Mouse (Mus musculus) intestine, postnatal 0 days (tissue): ENCODE data around the gene Them4. TPM values are rescaled to one million over a fixed set of nuclear protein-coding genes. Genes with fewer than 3 reads are reported as not detected.

Experiments used
- ATAC-seq: fragments of 200-750 bp; cut with Nextera tagmentation; 2 replicates; pipeline ENCODE4 v1.8.0; 2017; ENCODE audit warnings: mild to moderate bottlenecking, moderate TSS enrichment, moderate library complexity
- H3K27ac ChIP-seq: fragments of 300-500 bp; sonication (generic); 2 replicates; pipeline ENCODE4 v1.5.1; 2014; ENCODE audit warnings: mild to moderate bottlenecking, low read depth, low read length, moderate library complexity
- H3K27me3 ChIP-seq: fragments of 300-500 bp; sonication (generic); replicated peaks from 2 replicates; pipeline ENCODE4 v1.6.1; 2014; ENCODE audit warnings: low read length, mixed read lengths; ENCODE audit not compliant: control insufficient read depth, insufficient read depth
- H3K36me3 ChIP-seq: fragments of 300-500 bp; sonication (generic); 2 replicates; pipeline ENCODE4 v1.6.1; 2014; ENCODE audit warnings: mild to moderate bottlenecking, moderate library complexity; ENCODE audit not compliant: control insufficient read depth, insufficient read depth
- H3K4me1 ChIP-seq: fragments of 300-500 bp; sonication (generic); replicated peaks from 2 replicates; pipeline ENCODE4 v1.6.1; 2014; ENCODE audit warnings: antibody characterized with exemption, low read length, mixed read lengths; ENCODE audit not compliant: control insufficient read depth, insufficient read depth
- H3K4me2 ChIP-seq: fragments of 300-500 bp; sonication (generic); replicated peaks from 2 replicates; pipeline ENCODE4 v1.6.1; 2014; ENCODE audit warnings: low read depth, mild to moderate bottlenecking, moderate library complexity
- H3K4me3 ChIP-seq: fragments of 300-500 bp; sonication (generic); 2 replicates; pipeline ENCODE4 v1.5.1; 2014; ENCODE audit warnings: low read depth, low read length
- H3K9ac ChIP-seq: fragments of 300-500 bp; sonication (generic); 2 replicates; pipeline ENCODE4 v1.6.1; 2014; ENCODE audit warnings: mild to moderate bottlenecking, low read depth, low read length
- H3K9me3 ChIP-seq: fragments of 300-500 bp; sonication (generic); 2 replicates; pipeline ENCODE4 v1.6.1; 2016; ENCODE audit warnings: mixed run types; ENCODE audit not compliant: control insufficient read depth
- CTCF ChIP-seq: sonication (generic); IDR thresholded peaks from 2 replicates; pipeline ENCODE4 v1.5.1; 2016; ENCODE audit warnings: low read depth, mild to moderate bottlenecking, control low read depth, antibody characterized with exemption, moderate library complexity
- WGBS: fragments of 180-500 bp; shearing (Covaris S2); extraction: QIAGEN DNeasy Blood & Tissue Kit; methylation state at CpG from one replicate; pipeline ENCODE4 v1.1.7; 2014; 5-methylcytosine and 5-hydroxymethylcytosine counted together
- polyA plus RNA-seq: library from polyadenylated mRNA; unstranded; fragments of >200 nt; fragmentation: Nextera tagmentation; extraction: Ambion mirVana; gene quantifications from 2 replicates; pipeline ENCODE4 v1.2.1, GENCODE M21; 2015

Gene Them4
- polyA plus RNA-seq, 1 experiment from 2014 or later: 18.0 TPM

- Histone ChIP-seq H3K4me2 (peak overlapping the region; percentile 71), H3K4me1 (peaks cover 11% of the 10 kb centered on the region; the same call in 1 of the 2 replicates), H3K9ac (no peak overlapping the region), H3K27ac (peak overlapping the region; percentile 5; the same call in 1 of the 2 replicates), H3K4me3 (no peak overlapping the region), H3K27me3 (no peaks in the 10 kb centered on the region), H3K36me3 (peaks cover 4% of the 10 kb centered on the region; the same call in 1 of the 2 replicates), H3K9me3 (no peaks in the 10 kb centered on the region)
- 3% methylated on average over 11 of the region's 11 CpGs for WGBS
- no peak for TF ChIP-seq CTCF
- peak; percentile 79 for ATAC-seq
These were observed 61.7 kb downstream of the Them4 start for GRCm38 (mm10) chr3:94371637-94372036.

GRCm38 (mm10) chr3:94372038-94372437 is 62.1 kb downstream of the Them4 start:
- Histone ChIP-seq H3K4me2 (peak overlapping the region; percentile 71), H3K36me3 (peaks cover 4% of the 10 kb centered on the region; the same call in 1 of the 2 replicates), H3K27ac (no peak overlapping the region; the same call in 1 of the 2 replicates), H3K9me3 (no peaks in the 10 kb centered on the region), H3K4me3 (no peak overlapping the region), H3K4me1 (peaks cover 11% of the 10 kb centered on the region; the same call in 1 of the 2 replicates), H3K9ac (no peak overlapping the region), H3K27me3 (no peaks in the 10 kb centered on the region)
- no peak for TF ChIP-seq CTCF
- 8% methylated on average over 3 of the region's 3 CpGs for WGBS
- no peak for ATAC-seq

- peak within 1 kb of the TSS; percentile 53 for H3K4me3 ChIP-seq
- H3K9me3 ChIP-seq: no peaks in the 10 kb centered on the region
- no peak for TF ChIP-seq CTCF
- H3K36me3 ChIP-seq: peaks cover 4% of the 10 kb centered on the region; the same call in 1 of the 2 replicates
- no peaks in the 10 kb centered on the region for H3K27me3 ChIP-seq
- H3K4me1 ChIP-seq: peaks cover 11% of the 10 kb centered on the region; the same call in 1 of the 2 replicates
- H3K9ac ChIP-seq: peak within 1 kb of the TSS; percentile 53
- peak; percentile 63 for ATAC-seq
- peak within 1 kb of the TSS; percentile 77 for H3K27ac ChIP-seq
- WGBS: 19% methylated on average over 5 of the region's 5 CpGs
- peak within 1 kb of the TSS; percentile 71 for H3K4me2 ChIP-seq
These were observed 62.8 kb downstream of the Them4 start, which contains the start of gene Rorc for GRCm38 (mm10) chr3:94372641-94373040. Rorc (plus strand) TSS chr3:94372794.

DNA sequence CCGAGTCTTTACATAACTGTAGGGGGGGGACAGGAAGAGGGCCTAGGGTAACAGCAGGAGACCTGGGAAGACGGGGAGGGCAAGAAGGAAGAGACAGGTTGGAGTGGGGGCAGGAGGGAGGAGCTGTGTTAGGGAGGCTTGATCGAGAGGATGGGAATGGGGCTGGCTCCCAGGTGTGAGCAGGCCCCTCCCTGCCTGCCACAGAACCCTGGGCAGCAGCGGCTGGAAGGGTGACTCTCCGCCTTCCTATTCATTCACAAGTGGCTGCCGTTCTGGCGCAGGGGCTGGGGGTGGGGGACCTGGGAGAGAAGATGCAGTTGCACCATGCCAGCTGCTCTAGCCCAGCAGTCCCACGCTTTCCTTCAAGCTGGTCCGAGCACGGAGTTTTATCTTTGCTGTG is 63.2 kb downstream of the Them4 start:
- ATAC-seq: peak; percentile 29; the same call in 1 of the 2 replicates
- Histone ChIP-seq H3K9ac (peak overlapping the region; percentile 53), H3K36me3 (peaks cover 6% of the 10 kb centered on the region; the same call in 1 of the 2 replicates), H3K27ac (peak overlapping the region; percentile 77), H3K4me3 (peak overlapping the region; percentile 53), H3K4me1 (peaks cover 11% of the 10 kb centered on the region; the same call in 1 of the 2 replicates), H3K27me3 (no peaks in the 10 kb centered on the region), H3K4me2 (peak overlapping the region; percentile 71), H3K9me3 (no peaks in the 10 kb centered on the region)
- no peak for TF ChIP-seq CTCF
- 5% methylated on average over 10 of the region's 10 CpGs for WGBS

- H3K27ac ChIP-seq: peak overlapping the region; percentile 77
- no peak for TF ChIP-seq CTCF
- peak overlapping the region; percentile 53 for H3K4me3 ChIP-seq
- H3K9ac ChIP-seq: peak overlapping the region; percentile 53
- peak; percentile 14 for ATAC-seq
- H3K36me3 ChIP-seq: peaks cover 7% of the 10 kb centered on the region; the same call in 1 of the 2 replicates
- no peaks in the 10 kb centered on the region for H3K9me3 ChIP-seq
- WGBS: 2% methylated on average over 5 of the region's 5 CpGs
- peaks cover 11% of the 10 kb centered on the region; the same call in 1 of the 2 replicates for H3K4me1 ChIP-seq
- peak overlapping the region; percentile 71 for H3K4me2 ChIP-seq
- no peaks in the 10 kb centered on the region for H3K27me3 ChIP-seq
These were observed 63.7 kb downstream of the Them4 start for GRCm38 (mm10) chr3:94373597-94374011.

- TF ChIP-seq CTCF: no peak
- H3K9me3 ChIP-seq: no peaks in the 10 kb centered on the region
- H3K9ac ChIP-seq: no peak overlapping the region
- no peak for ATAC-seq
- no peak overlapping the region for H3K4me3 ChIP-seq
- no peak overlapping the region for H3K27ac ChIP-seq
- H3K4me1 ChIP-seq: peaks cover 11% of the 10 kb centered on the region; the same call in 1 of the 2 replicates
- no peaks in the 10 kb centered on the region for H3K27me3 ChIP-seq
- H3K4me2 ChIP-seq: peak overlapping the region; percentile 71
- peaks cover 7% of the 10 kb centered on the region; the same call in 1 of the 2 replicates for H3K36me3 ChIP-seq
These were observed 64.7 kb downstream of the Them4 start for GRCm38 (mm10) chr3:94374636-94375035.
